Mouse (Mus musculus): ENCODE data around the gene Evx1. TPM values are rescaled to one million over a fixed set of nuclear protein-coding genes. Genes with fewer than 3 reads are reported as not detected.

The Evx1 gene
- polyA plus RNA-seq, 1 experiment from 2014 or later = 3.8 TPM

- 0 out of 2 replicates have a peak overlapping the region, but pooled peaks have one; percentile 16 for H3K4me2 ChIP-seq (ENCODE audit: low read depth, severe bottlenecking)
- H3K4me3 ChIP-seq (ENCODE audit: low read depth, low read length) = no peak overlapping the region
- WGBS = 2% methylated on average over 7 of the region's 7 CpGs
- peaks cover 65% of the 10 kb centered on the region for H3K27me3 ChIP-seq (ENCODE audit: control insufficient read depth, insufficient read depth, low read length)
- no peaks in the 10 kb centered on the region for H3K9me3 ChIP-seq (ENCODE audit: control insufficient read depth, low read length)
- no peak for ATAC-seq (ENCODE audit: insufficient number of reproducible peaks, low FRiP score, low TSS enrichment, low read depth)
- H3K27ac ChIP-seq (replicated peaks; ENCODE audit: low read depth, low read length) = no peak overlapping the region
- no peak overlapping the region; the same call in 1 of the 2 replicates for H3K9ac ChIP-seq (ENCODE audit: low read length)
- H3K36me3 ChIP-seq (ENCODE audit: control insufficient read depth, insufficient read depth, low read length) = no peaks in the 10 kb centered on the region
- peak; percentile 56 for DNase-seq (ENCODE audit: low spot score)
- H3K4me1 ChIP-seq (ENCODE audit: control insufficient read depth, insufficient read depth, low read length) = peaks cover 10% of the 10 kb centered on the region; the same call in 1 of the 2 replicates
These were observed 45.0 kb upstream of the Evx1 start for GRCm38 (mm10) chr6:52268341-52268740.

DNA sequence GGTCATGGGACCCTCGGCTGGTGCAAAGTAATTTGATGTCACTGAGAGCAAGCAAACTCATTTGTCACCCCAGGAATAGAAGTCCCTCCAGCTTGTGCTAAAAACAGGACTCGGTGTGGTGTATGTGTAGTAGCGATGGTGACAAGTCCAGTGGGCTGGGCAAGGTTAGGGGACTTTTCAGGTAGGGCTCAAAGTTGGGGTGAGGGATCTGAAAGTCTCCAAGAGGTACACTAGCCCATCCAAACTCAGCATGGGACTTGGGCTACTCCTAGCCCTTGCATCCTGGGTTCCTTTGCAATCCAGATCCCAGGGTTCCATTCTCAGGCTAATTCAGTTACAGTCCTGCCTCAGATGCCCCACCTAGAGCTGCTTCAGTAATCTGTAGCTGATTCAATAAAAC is 44.5 kb upstream of the Evx1 start:
- DNase-seq (ENCODE audit: low spot score) = no peak

GRCm38 (mm10) chr6:52270494-52271480 is 42.5 kb upstream of the Evx1 start:
- peak; percentile 77 for DNase-seq (ENCODE audit: low spot score)
- Histone ChIP-seq H3K4me1 (ENCODE audit: control insufficient read depth, insufficient read depth, low read length) (peaks cover 20% of the 10 kb centered on the region), H3K27ac (replicated peaks; ENCODE audit: low read depth, low read length) (0 out of 2 replicates have a peak overlapping the region, but pooled peaks have one; percentile 21), H3K9me3 (ENCODE audit: control insufficient read depth, low read length) (no peaks in the 10 kb centered on the region), H3K4me2 (ENCODE audit: low read depth, severe bottlenecking) (peak overlapping the region; percentile 12; the same call in 1 of the 2 replicates), H3K36me3 (ENCODE audit: control insufficient read depth, insufficient read depth, low read length) (no peaks in the 10 kb centered on the region), H3K9ac (ENCODE audit: low read length) (no peak overlapping the region), H3K27me3 (ENCODE audit: control insufficient read depth, insufficient read depth, low read length) (peaks cover 63% of the 10 kb centered on the region), H3K4me3 (ENCODE audit: low read depth, low read length) (no peak overlapping the region)
- ATAC-seq (ENCODE audit: insufficient number of reproducible peaks, low FRiP score, low TSS enrichment, low read depth) = peak; percentile 33; the same call in 1 of the 2 replicates
- 3% methylated on average over 23 of the region's 23 CpGs for WGBS

More for the DNA sequence above, 44.5 kb upstream of the Evx1 start:
- Histone ChIP-seq H3K27me3 (ENCODE audit: control insufficient read depth, insufficient read depth, low read length) (peaks cover 67% of the 10 kb centered on the region), H3K4me3 (ENCODE audit: low read depth, low read length) (no peak overlapping the region), H3K4me2 (ENCODE audit: low read depth, severe bottlenecking) (no peak overlapping the region), H3K4me1 (ENCODE audit: control insufficient read depth, insufficient read depth, low read length) (peaks cover 14% of the 10 kb centered on the region), H3K9ac (ENCODE audit: low read length) (no peak overlapping the region; the same call in 1 of the 2 replicates), H3K9me3 (ENCODE audit: control insufficient read depth, low read length) (no peaks in the 10 kb centered on the region), H3K36me3 (ENCODE audit: control insufficient read depth, insufficient read depth, low read length) (no peaks in the 10 kb centered on the region), H3K27ac (replicated peaks; ENCODE audit: low read depth, low read length) (no peak overlapping the region)
- ATAC-seq (ENCODE audit: insufficient number of reproducible peaks, low FRiP score, low TSS enrichment, low read depth) = no peak
- WGBS = 0% methylated on average over 3 of the region's 3 CpGs

- 6% methylated on average over 22 of the region's 22 CpGs for WGBS
- no peak overlapping the region for H3K4me3 ChIP-seq (ENCODE audit: low read depth, low read length)
- peak; percentile 45 for DNase-seq (ENCODE audit: low spot score)
- ATAC-seq (ENCODE audit: insufficient number of reproducible peaks, low FRiP score, low TSS enrichment, low read depth) = no peak
- no peaks in the 10 kb centered on the region for H3K9me3 ChIP-seq (ENCODE audit: control insufficient read depth, low read length)
- H3K36me3 ChIP-seq (ENCODE audit: control insufficient read depth, insufficient read depth, low read length) = no peaks in the 10 kb centered on the region
- H3K4me2 ChIP-seq (ENCODE audit: low read depth, severe bottlenecking) = peak overlapping the region; percentile 29; the same call in 1 of the 2 replicates
- H3K4me1 ChIP-seq (ENCODE audit: control insufficient read depth, insufficient read depth, low read length) = peaks cover 22% of the 10 kb centered on the region
- H3K27ac ChIP-seq (replicated peaks; ENCODE audit: low read depth, low read length) = no peak overlapping the region
- 0 out of 2 replicates have a peak overlapping the region, but pooled peaks have one; percentile 45 for H3K9ac ChIP-seq (ENCODE audit: low read length)
- peaks cover 63% of the 10 kb centered on the region for H3K27me3 ChIP-seq (ENCODE audit: control insufficient read depth, insufficient read depth, low read length)
These were observed 40.3 kb upstream of the Evx1 start for GRCm38 (mm10) chr6:52272766-52273655.

DNA sequence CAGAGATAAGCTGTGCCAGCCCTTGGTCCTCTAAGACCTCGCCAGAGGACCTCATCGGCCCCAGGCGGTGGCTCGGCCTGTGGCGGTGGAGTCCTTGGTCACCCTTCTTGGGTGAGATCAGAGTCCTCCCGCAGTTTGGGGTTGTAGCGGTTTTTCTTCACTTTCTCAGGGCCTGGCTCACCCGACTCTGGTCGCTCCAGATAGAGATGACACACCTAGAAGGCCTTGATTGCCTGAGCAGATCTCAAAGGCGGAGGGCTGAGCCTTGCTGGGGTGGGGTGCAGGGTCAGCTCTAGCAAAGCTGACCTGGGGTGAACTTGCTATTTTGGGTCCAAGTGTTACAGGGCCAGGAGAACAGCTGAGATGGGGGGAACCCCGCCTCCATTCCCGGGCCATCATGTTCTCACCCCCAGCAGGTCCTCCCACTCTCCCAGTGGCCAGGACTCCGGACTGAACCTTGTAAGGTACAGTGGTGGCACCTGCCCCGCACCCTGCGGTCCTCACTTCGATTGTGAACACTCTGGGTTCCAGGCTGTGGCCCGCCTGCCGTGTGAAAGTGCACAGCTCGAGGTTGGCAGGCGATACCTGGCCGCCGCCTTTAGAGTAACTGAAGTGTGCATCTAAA is 39.5 kb upstream of the Evx1 start:
- Histone ChIP-seq H3K27me3 (ENCODE audit: control insufficient read depth, insufficient read depth, low read length) (peaks cover 58% of the 10 kb centered on the region), H3K9ac (ENCODE audit: low read length) (peak overlapping the region; percentile 45), H3K9me3 (ENCODE audit: control insufficient read depth, low read length) (no peaks in the 10 kb centered on the region), H3K4me2 (ENCODE audit: low read depth, severe bottlenecking) (peak overlapping the region; percentile 29), H3K4me3 (ENCODE audit: low read depth, low read length) (peak overlapping the region; percentile 8; the same call in 1 of the 2 replicates), H3K27ac (replicated peaks; ENCODE audit: low read depth, low read length) (0 out of 2 replicates have a peak overlapping the region, but pooled peaks have one; percentile 21), H3K4me1 (ENCODE audit: control insufficient read depth, insufficient read depth, low read length) (peaks cover 22% of the 10 kb centered on the region), H3K36me3 (ENCODE audit: control insufficient read depth, insufficient read depth, low read length) (no peaks in the 10 kb centered on the region)
- ATAC-seq (ENCODE audit: insufficient number of reproducible peaks, low FRiP score, low TSS enrichment, low read depth) (no peak), DNase-seq (ENCODE audit: low spot score) (peak; percentile 59)
- WGBS = 5% methylated on average over 22 of the region's 22 CpGs

- no peaks in the 10 kb centered on the region for H3K36me3 ChIP-seq (ENCODE audit: control insufficient read depth, insufficient read depth, low read length)
- peaks cover 22% of the 10 kb centered on the region for H3K4me1 ChIP-seq (ENCODE audit: control insufficient read depth, insufficient read depth, low read length)
- H3K9ac ChIP-seq (ENCODE audit: low read length) = no peak overlapping the region; the same call in 1 of the 2 replicates
- no peaks in the 10 kb centered on the region for H3K9me3 ChIP-seq (ENCODE audit: control insufficient read depth, low read length)
- no peak overlapping the region for H3K27ac ChIP-seq (replicated peaks; ENCODE audit: low read depth, low read length)
- peak overlapping the region; percentile 29 for H3K4me2 ChIP-seq (ENCODE audit: low read depth, severe bottlenecking)
- WGBS = 6% methylated on average over 11 of the region's 11 CpGs
- peaks cover 52% of the 10 kb centered on the region for H3K27me3 ChIP-seq (ENCODE audit: control insufficient read depth, insufficient read depth, low read length)
- DNase-seq (ENCODE audit: low spot score) (peak; percentile 50), ATAC-seq (ENCODE audit: insufficient number of reproducible peaks, low FRiP score, low TSS enrichment, low read depth) (no peak)
- H3K4me3 ChIP-seq (ENCODE audit: low read depth, low read length) = no peak overlapping the region
These were observed 38.7 kb upstream of the Evx1 start for GRCm38 (mm10) chr6:52274576-52274975.

DNA sequence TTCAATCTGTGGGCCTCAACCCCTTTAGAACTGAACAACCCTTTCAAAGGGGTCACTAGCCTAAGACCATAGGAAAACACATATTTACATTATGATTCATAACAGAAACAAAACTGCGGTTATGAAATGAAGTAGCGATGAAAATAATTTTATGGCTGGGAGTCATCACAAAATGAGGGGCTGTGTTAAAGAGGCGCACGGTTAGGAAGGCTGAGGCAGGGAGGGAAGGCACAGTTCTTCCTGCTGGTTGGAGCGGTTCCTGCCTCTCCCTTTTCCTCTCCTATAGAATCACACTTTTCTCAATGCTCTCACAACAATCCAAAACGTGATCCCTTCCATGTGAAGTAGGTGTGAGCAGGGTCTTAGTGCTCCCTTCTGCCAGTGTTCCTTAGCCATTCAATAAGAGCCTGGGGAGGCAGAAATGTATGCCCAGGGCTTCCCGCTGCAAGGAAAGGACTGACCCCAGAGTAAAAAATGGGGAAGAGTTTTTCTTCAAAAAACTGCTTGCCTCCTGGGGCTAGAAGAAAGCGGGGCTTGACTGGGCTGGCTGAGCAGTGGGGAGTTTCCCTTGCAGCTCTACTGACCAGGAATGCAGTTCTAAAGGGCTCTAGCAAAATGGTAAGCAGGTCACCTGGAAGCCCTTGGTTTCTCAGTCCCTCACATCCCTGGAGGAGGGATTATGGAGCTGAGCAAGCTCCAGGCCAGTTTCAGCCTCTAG is 37.6 kb upstream of the Evx1 start:
- H3K9me3 ChIP-seq (ENCODE audit: control insufficient read depth, low read length) = no peaks in the 10 kb centered on the region
- peak; percentile 40 for DNase-seq (ENCODE audit: low spot score)
- peaks cover 42% of the 10 kb centered on the region for H3K27me3 ChIP-seq (ENCODE audit: control insufficient read depth, insufficient read depth, low read length)
- peaks cover 14% of the 10 kb centered on the region for H3K4me1 ChIP-seq (ENCODE audit: control insufficient read depth, insufficient read depth, low read length)
- no peaks in the 10 kb centered on the region for H3K36me3 ChIP-seq (ENCODE audit: control insufficient read depth, insufficient read depth, low read length)
- H3K27ac ChIP-seq (replicated peaks; ENCODE audit: low read depth, low read length) = 0 out of 2 replicates have a peak overlapping the region, but pooled peaks have one; percentile 10
- H3K4me3 ChIP-seq (ENCODE audit: low read depth, low read length) = no peak overlapping the region
- no peak overlapping the region for H3K9ac ChIP-seq (ENCODE audit: low read length)
- no peak overlapping the region for H3K4me2 ChIP-seq (ENCODE audit: low read depth, severe bottlenecking)
- no peak for ATAC-seq (ENCODE audit: insufficient number of reproducible peaks, low FRiP score, low TSS enrichment, low read depth)
- WGBS = 12% methylated on average over 8 of the region's 8 CpGs
